Mouse (Mus musculus) T-helper 1 cell (primary cell): Measurements from ENCODE around the gene Ap2a2.
"Not testable (repeated sequence)": the region's sequence is repeated elsewhere in the genome, so short reads cannot be mapped to it uniquely, and the experiment has no call there.

Source experiments
- in situ Hi-C: fragments of 300-600 bp; cut with MboI, MseI; formaldehyde crosslinking; loops from one replicate; pipeline ENCODE4 v1.15.1; 2025; ENCODE audit warnings: high pct_unique_total_duplicates

The Ap2a2 gene

DNA sequence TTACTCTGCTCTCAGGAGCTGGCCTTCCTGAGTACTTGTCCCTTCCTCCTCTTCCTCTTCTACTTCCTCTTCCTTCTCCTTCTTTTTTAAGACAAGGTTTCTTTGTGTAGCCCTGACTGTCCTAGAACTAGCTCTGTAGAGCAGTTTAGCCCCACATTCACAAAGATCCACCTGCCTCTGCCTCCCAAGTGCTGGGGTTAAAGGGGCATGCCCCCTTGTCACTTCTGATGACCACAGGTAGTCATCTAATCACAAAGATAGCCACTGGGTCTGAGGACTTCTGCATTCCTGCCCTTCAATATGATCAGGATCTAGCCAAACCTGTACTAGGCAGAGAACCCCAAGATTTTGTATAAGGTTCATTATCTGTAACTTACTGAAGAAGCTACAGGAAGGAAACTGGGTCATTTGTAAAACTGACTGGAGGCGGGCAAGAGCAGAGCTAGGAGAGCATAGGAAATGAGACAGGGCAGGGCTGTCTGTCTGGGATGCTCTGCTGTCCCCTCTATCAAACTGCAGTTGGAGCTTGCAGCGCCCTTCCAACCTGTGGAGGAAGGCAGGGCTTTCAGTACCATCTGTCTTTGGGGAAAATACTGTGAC is 2.1 kb upstream of the Ap2a2 start:
- in situ Hi-C loops = no loop called here

DNA sequence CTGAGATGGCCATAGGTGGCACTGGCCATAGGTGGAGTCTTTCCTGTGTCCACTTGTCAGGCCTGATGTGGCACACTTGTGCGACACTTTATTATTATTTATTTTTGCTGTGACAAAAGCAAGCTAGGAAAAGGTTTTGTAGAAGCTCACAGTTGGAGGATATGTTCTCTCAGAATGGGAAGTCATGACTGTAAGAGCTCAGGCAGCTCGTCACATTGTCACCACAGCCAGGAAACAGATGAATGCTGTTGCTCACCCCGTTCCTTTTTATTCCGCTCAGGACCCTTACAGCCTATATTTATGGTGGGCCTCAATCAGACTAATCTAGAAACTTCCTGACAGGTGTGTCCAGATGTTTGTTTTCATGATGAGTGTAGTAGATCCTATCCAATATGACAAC is 1.5 kb upstream of the Ap2a2 start:
- in situ Hi-C loops = no loop called here

DNA sequence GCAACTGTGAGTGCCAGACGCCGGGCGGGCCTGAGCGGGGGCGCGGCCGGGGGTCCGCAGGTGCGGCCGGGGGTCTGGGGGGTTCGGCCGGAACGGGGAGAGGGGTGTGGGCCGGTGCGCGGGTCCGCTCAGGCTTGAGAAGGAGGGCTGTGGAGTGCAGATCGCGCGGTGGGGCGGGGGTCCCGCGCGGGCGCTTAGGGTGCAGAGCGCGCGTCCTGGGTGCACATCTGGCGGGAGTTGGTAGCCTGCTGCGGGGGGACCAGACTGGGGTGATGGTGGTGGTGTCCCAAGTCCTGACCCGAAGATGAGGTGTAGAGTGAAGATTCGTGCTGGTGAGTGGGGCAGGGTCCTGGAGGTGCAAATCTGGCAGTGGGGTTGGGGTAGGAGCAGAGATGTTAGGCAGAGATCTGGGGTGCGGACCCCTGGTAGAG is 463 bp downstream of the Ap2a2 start:
- in situ Hi-C loops = no loop called here

DNA sequence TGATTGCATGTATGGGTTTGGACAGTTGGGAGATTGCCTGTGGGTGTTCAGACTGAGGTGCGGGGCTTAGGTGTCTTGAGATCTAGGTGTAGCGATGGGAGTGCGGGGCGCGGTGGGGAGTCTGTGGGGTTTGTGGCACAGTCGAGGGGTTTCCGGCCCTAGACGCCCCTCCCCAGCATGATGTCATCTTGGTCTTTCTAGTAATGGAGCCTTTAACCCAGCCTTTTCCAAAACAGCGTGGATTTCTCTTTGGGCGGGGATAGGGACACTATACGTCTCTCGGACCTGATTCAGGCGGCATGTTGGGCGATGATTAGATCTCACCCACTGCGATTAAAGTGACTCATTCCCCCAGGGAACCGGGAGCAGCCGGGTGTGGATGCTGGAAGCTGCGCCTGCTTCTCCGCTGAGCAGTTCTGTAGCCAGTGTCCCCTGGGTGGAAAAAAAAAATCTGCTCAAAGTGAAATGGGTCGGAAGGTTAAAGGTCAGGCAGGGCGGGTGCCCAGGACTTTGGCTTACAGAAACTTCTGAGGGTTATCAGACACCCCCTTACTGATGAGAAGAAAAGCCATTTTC is 967 bp downstream of the Ap2a2 start:
- in situ Hi-C loops = no loop called here

DNA sequence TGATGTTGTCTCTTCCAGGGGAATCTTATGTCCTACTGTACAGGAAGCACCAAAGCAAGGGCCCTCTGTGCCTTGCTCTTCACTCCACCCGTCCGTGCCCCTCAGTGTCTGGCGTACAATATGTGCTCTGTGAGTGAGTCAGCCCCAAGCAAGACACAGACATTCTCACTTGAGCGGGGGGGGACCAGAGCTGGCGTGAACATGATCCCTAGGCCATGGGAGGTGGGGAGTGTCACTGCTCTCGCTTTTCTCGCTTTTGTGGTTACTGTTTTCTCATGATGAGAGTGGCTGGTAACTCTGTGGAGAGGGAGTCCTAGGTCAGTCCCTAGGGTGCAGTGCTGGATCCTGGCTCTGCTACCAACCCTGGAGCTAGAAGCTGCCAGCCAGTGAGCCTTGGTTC is 2.6 kb downstream of the Ap2a2 start:
- in situ Hi-C loops = no loop called here

DNA sequence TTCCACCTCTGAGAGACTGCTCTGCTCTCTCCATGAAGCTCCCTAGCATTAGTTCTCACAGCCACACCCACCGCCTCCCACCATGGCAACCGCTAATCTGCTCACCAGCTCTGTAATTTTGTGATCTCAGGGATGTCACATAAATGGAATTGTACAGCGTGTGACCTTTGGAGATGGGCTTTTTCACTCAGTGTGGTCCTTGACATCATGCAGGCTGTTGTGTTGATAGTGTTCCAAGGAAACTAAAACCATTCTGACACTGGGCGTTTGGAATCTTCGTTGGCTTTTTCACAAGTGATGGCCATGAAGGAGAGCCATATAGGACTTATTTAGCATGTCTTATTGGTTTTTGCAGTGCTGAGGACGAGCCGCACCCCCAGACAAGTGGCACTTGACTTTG is 4.6 kb downstream of the Ap2a2 start:
- in situ Hi-C loops = no loop called here

DNA sequence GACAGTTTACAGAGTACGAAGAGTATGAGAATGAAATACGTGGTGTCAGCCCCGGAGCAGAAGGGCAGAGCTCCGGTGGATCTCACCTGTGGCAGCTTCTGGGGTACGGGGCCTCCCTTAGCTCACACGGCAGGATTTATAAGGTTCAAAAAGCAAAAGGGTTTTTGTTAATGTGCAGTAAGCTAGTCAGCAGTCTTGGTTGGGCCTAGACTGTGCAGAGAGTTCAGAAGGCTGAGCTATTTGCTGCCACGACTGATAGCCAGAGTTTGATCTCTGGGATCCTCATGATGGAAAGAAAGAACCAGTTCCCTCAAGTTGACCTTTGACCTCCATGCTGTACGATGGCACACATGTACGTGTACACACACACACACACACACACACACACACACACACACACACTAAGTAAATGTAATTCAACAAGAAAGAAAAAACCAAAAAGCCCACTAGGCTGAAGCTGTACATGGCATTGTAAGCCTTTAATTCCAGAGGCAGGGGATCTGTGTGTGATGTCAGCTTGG is 7.4 kb downstream of the Ap2a2 start:
- in situ Hi-C loops = no loop called here

DNA sequence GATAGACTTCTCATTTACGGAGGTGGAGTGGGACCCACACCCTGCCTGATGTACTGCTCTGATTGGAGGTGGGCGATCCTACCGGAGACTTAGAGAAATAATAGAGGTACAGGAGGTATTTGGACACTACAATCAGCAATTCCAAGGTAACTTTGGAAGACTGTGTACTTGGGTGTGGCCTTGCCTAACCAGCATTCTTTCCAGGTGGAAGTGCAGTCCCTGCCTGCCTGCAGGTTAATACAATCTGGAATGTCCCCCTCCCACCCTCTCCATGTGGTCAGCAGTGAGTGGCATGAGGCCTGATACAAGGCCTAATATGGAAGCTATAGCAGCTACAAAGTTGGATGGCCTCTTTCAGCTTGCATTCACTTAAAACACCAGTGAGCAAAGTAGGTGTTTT is 7.9 kb downstream of the Ap2a2 start:
- in situ Hi-C loops = no loop called here

DNA sequence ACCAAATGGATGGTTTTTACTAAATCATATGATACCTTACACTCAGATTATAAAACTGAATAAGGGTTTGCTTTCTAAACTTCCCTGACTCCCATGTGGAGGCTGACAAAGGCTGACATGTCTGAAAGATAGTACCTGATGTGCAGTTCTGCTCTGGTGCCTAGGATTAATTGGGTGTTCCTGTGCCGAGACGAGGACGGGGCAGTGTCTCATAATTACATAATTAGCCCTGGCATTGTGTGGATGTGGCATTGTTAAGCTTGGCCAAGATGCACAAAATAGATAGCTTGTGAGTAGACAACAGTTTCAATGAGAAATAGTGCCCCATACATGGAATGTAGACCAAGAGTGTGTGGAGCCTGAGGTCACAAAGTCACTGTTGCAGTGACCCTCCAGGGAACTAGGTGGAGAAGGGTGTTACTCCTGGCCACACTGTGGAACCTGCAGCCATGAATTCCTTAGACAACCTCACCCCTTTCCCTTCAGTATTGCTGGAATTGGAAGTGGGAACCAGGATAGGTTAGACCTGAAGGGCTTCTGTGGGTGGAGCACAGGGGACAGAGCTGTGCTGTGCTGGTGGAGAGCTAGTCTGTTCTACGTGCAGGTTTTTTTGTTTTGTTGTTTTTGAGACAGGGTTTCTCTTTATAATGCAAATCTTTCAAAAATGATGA is 8.8 kb downstream of the Ap2a2 start:
- in situ Hi-C loops = no loop called here

DNA sequence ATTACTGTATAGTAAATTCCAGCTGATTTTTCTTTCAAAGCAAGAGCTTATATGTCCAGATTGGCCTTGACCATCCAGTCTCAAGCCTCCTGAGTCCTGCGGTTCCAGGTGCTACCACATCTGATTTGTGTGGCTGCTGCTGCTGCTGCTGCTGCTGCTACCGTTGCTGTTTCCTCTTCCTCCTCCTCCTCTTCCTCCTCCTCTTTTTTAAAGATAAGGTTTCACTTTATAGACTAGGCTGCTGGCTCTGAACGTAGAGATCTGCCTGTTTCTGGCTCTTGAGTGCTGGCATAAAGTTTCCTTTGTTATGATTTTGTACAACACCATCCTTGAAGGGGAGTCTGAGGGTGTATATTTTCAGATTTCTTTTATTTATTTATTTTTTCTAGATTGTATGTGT is 12.1 kb downstream of the Ap2a2 start:
- in situ Hi-C loops = no loop called here

DNA sequence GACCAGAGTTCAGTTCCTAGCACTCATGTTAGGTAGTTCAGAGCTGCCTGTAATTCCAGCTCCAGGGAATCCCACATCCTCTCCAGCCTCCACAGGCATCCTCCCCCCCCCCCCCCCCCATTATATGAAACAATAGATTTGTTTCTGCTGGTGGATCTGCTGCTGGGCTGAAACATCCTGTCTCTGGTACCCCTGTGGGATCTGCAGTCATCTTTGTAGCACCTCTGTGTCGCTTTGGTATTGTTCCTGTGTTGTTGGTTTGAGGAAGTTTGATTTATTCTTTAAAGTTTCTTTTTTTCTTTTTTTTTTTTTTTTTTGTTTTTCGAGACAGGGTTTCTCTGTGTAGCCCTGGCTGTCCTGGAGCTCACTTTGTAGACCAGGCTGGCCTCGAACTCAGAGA is 13.5 kb downstream of the Ap2a2 start:
- in situ Hi-C loops = no loop called here

DNA sequence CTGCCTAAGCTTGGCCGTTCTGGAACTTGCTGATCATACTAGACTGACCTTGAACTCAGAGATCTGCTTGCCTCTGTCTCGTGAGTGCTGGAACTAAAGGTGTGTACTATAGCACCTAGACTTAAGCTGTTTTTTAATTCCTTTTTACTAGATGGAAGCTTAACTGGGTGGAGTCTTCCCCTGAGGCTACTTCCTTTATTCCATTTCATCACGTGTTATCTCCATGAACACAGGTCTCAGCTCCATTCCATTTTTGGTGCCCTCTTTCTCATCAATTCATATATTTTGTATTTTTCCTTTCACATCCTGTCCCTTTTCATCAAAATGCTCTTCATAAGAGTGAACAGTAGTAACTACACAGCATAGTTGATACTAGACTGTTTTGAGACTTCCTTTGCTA is 15.8 kb downstream of the Ap2a2 start:
- in situ Hi-C loops = no loop called here

DNA sequence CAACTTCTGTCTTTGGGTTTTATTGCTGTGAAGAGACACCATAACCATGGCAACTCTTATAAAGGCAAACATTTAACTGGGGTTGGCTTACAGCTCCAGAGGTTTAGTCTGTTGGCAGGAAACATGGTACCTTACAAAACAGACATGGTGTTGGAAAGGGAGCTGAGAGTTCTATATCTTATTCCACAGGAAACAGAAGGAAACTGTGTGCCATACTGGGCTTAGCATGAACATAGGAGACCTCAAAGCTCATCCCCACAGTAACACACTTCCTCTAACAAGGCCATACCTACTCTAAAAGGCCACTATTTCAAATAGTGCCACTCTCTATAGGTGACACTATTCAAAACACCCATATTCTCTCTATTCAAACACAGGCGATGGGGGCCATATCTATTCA is 16.5 kb downstream of the Ap2a2 start:
- in situ Hi-C loops = no loop called here

DNA sequence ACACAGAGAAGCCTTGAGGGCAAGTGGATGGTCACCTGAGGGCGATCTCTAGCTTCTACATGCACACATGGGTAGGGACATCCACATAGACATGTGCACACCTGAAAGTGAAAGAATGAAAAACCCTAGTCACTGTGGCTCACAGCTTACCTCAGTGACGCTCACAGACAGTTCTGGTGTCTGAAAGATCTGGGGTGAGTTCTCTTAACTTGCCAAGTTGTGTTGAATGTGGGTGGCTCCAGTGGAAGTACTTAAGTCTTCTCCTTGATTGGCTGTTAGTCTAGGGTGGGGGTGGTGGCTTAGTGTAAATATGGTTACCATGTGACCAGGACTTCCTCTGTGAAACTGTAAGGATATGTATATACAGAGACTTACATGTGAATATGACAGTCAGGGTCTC is 17.0 kb downstream of the Ap2a2 start:
- in situ Hi-C loops = no loop called here

DNA sequence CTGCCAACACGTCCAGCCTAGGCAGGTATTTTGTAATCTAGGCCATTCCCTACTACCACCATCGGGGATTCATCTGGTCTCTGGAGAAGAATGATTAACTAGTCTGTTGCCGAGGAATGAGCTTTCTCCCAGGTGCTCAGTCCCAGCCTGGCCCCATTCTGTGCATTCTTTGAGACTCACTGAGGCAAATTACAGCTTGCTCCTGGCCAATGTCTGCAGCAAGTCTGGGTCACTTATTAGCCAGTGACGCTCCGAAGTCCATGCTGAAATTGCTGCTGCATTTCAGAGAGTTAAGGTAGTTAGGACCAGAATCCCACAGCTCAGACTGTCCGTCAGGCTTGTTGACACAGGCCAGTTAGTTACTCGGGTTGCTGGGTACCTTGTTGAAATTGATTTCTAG is 19.4 kb downstream of the Ap2a2 start:
- in situ Hi-C loops = no loop called here

DNA sequence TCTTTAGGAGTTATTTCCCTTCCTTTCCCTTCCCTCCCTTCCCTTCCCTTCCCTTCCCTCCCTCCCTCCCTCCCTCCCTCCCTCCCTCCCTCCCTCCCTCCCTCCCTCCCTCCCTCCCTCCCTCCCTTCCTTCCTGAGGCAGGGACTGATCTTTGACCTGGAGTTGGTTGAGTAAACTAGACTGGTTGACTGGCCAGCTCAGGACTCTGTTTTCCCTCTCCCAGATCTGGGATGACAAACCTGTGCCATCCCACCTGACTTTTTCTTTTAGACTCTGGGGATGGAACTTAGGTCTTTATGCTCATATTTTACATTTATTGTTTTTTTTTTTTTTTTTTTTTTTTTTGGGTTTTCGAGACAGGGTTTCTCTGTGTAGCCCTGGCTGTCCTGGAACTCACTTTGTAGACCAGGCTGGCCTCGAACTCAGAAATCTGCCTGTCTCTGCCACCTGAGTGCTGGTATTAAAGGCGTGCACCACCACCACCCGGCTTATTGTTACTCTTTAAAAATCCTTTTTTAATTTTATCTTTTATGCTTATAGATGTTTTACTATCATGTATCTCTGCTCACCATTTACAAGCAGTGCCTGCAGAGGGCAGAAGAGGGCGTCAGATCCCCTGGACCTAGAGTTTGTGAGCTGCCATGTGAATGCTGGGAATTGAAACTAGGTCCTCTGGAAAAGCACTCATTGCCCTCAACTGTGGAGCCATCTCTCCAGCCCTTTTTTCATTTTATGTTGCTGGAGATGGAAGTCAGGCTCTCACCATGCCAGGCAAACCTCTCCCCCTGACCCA is 22.3 kb downstream of the Ap2a2 start:
- in situ Hi-C loops = no loop called here

DNA sequence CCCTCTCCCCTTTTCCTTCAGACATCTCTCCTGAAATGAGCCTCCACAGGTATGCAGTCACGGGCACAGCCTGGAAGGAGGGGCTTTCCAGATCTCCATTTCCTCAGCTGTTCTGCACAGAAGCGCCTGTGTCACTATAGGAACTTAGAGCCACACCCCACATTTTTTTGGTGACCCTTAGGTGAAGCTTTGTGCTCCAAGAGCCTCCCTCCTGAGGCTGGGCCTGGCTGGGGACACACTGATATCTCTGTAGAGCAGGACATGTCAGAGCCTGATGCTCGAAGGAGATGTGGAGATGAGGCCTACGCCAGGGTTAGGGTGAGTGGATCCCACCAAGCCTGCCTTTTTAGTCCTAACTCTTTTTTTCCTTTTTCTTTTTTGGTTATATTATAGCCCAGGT is 23.3 kb downstream of the Ap2a2 start:
- in situ Hi-C loops = no loop called here

DNA sequence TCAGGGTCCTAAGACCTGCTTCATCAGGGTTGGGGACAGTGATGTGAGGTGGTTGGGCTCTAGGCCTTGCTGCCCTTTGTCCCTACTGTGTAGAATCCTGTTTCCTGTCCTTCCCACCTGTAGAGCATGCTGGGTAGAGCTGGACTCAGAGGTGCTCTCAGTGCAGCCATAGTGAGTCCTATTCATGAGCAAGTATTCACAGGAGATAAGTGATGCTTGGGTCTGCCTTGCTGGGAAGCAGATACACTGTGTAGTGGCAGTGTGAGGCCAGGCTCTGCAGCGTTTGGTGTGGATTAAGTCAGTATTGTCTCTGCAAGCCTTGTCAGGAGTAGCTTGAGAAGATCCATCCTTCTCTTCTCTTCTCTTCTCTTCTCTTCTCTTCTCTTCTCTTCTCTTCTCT is 23.9 kb downstream of the Ap2a2 start:
- in situ Hi-C loops = no loop called here

DNA sequence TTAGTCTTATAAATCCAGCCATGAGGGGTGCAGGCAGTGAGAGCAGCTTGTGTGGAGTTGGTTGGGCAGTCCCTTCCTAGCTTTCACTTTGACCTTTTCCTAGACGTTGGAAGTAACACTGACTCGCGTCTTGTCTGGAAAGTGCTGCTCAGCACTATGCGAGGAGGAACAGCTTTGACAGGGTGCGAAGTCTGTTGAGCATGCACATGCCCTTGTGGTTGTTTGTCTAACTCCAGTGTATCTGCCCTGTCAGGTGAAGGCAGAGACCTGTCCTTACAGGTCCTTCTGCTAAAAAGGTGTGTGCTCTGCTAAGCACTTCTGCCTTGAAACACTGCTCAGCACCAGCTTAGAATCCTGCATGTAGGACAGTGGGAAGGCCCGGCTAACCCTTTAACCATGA is 26.9 kb downstream of the Ap2a2 start:
- in situ Hi-C loops = no loop called here

DNA sequence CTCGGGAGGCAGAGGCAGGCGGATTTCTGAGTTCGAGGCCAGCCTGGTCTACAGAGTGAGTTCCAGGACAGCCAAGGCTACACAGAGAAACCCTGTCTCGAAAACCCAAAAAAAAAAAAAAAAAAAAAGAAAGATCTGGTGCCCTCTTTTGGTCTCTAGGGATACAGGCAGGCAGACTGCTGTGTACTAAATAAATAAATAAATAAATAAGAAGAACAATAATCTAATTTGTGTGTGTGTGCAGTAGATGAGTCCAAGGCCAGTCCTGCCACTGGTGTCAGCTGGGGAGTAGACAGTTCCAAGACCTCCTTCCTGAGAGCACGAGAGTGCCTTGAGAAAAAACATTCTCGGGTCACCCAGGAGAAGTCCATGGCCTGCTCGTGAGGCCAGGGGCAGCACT is 28.3 kb downstream of the Ap2a2 start:
- in situ Hi-C loops = not testable (repeated sequence)

DNA sequence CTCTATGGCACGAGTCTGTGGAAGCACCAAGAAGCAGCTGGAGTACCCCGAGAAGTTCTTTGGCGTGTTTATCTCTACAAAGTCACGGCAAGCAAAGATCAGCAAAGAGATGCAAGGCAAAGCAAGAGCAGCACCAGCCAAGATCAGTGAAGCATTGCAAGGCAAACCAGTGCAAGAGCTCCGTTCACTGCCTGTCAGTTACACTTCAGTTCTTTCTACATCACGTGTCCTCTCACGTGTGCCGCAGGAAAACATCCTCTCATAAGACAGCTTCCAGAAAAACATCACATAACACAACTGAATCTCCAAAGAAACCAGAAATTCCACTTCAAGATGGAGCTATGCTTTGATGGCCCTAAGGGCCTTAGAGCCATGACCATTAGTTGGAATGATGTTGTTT is 29.0 kb downstream of the Ap2a2 start:
- in situ Hi-C loops = no loop called here

DNA sequence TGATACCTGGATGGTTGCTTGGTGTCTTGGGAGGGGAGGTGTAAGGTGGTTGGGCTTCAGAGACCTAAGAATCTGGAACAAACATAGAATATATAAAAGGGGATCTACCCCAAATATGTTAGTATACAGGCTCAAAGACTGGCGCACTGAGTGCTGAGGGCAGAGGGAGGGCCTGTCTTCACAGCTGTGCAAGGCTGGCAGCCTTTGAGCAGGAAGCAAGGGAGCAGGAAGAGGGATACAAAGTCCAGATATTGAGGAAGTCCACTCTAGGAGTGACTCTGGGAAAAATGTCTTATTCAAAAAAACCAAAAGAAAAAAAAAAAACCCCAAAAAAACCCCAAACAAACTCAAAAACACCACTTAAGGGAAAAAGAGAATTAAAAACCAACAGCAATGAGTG is 30.1 kb downstream of the Ap2a2 start:
- in situ Hi-C loops = no loop called here

DNA sequence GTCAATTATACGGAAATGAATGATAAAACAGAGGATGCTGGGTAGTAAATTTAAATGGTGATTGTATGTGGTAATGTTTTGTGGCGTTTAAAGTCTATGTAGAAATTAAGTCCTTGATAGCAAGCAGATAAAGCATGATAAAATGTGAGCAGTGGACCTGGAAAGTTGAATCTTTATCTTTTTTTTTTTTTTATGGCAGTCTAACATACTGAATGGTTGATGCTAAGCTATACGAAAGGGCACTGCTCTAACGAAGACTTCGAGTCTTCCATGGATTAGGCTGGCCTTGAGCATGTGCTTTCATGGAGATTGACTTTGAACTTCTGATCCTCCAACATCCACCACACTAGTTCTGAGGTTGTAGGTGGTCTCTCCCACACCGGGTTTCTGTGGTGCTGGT is 31.1 kb downstream of the Ap2a2 start:
- in situ Hi-C loops = no loop called here
